Mouse (Mus musculus) c-Kit-negative CD71-positive TER-119-positive erythroid progenitor cells, embryonic 14.5 days (primary cell): ENCODE measurements around the gene Cntfr.
"Not testable (repeated sequence)": the region's sequence is repeated elsewhere in the genome, so short reads cannot be mapped to it uniquely, and the experiment has no call there.

ENCODE experiments used
- DNase-seq: peaks from one replicate; pipeline ENCODE4 v3.0.0-alpha.2; 2013; ENCODE audit warnings: low read depth, low spot score

The Cntfr gene

DNA sequence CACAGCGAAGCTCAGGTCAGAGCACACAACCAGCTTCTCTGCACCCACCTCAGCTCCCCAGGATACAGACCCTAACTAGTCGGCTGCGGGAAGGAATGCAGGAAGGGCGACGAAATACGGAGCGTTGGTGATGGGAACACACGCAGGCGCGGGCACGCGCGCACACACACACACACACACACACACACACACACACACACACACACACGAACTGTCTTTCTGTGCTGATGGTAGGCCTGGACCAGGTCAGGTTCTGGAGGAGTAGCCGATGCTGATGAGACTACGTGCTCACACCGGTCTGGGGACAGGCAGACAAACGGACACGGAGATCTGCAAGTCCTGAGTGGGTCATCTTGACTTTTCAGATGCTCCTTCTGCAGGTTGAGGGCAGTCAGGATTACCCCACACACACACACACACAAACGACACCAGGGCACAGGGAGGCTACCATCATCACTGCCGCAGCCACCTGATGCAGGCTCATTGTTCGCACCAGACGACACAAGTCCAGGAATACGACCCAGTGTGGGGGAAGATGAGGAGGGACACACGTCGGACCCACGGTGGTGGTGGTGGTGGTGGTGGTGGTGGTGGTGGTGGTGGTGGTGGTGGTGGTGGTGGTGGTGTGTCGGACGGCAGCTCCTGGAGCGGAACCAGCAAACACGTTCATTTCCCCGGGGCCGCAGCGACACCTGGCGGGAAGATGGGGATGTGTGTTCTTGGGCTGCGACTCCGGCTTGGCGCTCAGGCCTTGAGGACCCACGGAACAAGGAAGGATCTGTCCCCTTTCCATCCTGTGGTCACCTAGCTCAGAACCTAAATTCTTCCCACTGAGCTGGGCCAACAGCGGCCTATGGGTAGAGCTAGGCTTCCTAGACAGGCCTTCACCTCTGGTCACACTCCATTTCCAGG, at the start of gene Cntfr:
Gene Cntfr (minus strand): TSS at position 160 of the 912 bp plus-strand sequence.
- DNase-seq = not testable (repeated sequence)

DNA sequence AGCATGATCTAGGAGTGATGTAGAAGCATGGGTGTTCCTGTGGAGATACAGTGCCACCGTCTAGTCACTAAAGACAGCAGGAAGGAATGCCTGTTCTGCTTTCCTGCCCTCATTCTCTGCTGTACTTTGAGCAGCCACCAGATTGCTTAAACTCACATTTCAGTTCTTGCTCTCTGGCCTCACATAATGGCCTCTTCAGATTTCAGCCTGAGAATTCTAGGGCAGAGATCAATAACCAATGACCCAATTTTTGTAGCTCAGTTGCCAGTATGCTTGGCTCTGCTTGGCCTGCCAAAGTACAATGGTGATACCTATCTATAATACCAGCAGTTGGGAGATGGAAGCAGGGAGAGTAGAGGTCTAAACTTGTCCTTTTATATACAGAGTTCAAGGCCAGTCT, 48.1 kb upstream of the Cntfr start:
- no peak for DNase-seq

DNA sequence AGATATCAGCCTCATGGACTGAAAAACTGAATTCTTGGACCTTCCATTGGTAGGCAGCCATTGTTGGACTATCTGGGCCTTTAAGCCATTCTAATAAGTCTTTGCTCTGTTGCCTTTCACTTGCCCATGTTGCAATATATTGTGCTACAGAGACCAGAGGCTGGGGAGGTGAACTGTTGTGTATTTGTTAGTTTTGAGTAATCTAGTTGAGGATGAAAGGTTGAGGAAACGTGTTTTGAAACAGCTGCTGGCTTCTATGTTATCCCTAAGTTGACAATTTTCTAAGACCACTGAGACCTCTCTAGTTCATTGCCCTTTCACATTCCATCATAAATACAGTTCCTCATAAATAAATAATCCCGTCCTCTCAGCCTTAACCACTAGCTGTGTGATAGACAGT, 47.2 kb upstream of the Cntfr start:
- DNase-seq = no peak

DNA sequence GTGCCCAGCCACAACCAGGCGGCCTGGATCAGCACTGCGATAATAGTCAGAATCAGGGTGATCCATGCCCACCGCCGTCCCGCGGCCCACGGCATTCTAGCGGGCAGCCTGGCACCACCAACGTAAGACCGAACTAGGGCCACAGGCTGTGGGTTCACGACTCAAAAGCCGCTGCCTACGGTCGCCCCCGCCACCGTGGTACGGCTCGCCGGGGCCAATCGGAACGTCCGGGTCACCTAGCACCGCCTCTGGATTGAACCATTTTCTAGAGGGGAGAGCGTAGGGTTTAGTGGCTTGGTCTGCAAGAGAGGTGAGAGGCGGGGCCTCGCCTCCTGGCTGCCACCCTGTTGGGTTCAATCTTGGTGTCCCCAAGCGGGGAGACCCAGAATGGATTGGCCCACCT, 44.3 kb upstream of the Cntfr start:
- peak; percentile 77 for DNase-seq

DNA sequence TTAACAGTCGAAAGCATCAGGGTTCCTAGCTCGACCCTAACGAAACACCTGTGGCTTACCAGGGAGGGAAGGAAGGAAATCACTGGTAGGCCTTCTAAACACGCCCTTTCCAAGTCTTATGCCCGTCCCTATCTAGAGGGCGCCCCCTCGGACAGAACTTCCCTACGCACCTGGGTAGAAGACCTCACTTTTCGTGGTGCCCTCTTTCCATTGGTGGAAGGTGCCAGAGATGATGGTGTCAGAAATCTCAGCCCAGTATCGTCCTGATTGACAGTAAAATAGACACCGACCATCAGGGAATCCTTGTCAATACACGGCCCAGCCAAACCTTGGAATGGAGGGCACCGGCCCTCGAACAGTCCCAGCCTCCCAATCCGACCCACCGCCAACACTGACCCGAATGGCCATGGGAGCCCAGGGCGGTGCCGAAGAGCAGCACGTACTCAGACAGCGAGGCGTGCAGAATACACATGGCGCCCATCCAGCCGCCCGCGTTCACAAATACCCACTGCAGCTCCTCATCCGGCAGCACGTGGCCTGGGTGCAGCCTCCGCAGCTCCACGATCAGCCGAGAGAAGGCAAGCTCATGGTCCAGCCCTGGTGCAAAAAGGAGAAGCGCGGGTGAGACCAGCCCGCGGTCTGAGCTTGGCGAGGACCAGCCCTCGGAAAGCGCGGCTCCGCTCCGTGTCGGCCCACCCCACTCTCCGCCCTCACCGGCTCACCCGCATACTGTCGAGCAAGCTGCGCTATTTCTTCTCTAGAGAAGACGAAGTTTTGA, 43.7 kb upstream of the Cntfr start:
- DNase-seq = no peak

DNA sequence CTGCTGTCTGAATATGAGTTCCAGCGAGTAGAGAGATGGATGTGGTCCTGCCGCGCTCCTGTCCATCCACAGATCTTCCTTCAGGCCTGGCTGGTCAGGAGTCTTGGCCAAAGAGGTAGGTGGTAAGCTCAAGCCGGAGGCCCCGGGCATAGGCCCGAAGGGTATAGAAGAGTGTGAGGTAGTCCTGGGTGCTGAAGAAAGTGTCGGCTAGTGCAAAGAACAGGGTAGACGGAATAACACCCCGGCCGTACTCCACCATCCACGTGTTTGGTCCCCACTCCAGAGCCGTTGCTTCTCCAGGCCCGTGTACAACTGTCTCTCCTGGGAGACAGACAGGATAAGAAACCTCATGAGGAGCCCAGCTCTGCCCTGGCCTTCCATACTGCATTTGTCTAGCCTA, 42.4 kb upstream of the Cntfr start:
- no peak for DNase-seq

DNA sequence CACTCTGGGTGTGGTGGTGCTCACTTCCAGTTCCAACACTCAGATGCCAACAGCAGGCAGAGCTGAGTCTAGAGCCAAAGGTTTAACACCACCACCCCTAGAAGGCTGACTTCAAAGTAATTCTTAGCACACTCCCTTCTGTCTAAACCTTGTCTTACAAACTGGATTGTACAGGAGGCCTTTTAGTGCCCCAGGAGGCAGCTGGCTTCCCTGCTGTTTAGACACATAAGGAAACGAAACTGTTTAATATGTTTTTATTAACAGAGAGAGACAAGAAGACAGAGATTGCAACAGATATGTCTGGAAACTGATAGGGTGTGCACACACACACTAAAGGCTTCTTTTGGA, 41.3 kb upstream of the Cntfr start:
- no peak for DNase-seq

DNA sequence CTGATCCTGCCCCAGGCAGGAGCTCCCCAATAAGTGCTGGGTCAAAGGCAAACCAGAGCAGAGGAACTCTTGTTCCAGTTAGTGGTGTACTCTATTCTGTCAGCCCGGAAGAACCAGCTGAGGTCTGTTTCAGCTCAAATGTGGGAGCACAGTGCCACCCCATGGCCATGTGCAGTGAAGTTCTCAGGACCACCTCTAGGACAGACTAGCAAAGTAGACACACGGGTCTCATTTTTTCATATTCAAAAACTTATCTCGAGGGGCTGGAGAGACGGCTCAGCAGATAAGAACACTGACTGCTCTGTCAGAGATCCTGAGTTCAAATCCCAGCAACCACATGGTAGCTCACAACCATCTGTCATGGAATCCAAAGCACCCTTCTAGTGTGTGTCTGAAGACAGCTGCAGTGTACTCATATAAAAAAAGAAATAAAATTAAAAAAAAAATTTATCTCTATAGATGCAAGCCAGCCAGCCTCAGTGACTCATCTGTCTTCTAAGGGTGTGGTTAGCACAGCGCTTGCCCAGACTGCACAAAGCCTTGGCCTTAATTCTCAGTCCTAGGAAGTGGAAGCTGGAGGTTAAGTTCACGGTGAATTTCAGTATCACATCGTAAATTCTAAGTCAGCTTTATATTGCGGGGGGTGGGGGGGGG, 40.8 kb upstream of the Cntfr start:
- no peak for DNase-seq

DNA sequence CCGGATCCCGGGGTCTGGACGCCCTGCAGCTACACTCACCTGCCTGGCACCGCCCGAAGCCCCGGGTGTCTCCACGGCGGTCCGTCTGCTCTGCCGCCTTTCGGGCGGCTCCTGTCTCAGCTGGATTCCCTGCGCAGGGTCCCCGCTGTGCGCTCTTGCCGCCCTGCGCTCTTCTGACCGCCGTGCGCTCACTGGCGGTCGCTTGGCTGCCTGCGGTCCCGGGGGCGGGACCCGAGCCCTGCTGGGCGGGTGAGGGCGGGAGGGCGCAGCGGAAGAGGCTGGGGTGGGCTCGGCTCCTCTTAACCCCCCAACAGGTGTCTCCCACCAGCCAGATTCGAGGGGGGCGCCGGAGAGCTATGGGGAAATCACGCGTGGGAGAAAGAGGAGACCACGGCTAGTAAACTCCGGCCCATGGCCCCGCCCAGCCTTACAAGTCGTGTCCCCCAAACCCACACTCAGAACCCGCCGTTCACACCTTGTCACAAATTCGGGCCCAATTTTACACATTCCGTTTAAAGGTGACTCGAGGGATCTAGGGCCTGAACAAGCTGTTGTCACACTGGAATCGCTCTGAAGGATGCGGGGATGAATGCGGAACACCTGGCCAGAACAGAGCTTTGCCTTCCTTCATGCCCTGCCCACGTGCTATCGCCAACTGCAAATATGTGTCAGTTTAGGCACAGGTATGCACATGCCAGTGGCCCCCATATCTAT, 34.3 kb upstream of the Cntfr start, which contains the start of gene Arid3c:
Gene Arid3c (minus strand): TSS at position 91 of the 714 bp plus-strand sequence.
- DNase-seq = no peak

DNA sequence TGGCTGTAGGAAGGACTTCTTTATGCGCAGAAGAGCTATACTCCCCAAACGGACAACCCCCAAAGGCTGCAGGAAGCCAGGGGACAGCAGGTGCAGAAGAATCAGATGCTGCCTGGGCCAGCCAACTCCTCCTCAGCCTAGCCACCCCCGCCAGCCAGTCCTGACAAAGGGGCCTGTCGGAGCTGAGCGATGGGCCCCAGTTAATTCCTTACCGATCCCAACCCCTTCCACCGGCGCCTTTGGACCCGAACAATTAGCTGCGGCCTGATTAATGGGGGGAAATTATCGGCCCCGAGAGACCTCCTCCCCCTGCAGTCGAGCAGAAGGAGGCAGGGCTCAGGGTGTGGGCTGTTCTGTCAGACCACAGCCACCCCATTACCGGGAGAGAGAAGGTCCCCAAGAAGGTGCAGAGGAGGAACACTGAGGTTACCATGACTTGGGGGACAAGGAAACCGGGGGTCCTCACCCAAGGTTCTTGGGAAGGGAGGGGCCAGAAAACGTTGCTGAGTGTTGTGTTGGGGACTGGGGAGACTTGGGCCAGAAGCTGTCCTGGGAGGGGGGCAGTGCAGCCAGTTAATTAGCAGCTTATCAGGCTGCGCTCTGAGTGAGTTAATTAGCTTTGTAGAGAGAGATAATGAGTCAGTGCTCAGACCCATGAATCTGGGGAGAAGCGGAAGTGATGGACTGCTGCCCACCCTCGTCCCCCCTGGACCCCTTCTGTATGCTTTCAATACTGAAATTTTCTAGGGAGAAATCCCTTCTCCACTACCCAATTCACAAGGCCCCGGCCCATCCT, 30.1 kb upstream of the Cntfr start:
- no peak for DNase-seq

DNA sequence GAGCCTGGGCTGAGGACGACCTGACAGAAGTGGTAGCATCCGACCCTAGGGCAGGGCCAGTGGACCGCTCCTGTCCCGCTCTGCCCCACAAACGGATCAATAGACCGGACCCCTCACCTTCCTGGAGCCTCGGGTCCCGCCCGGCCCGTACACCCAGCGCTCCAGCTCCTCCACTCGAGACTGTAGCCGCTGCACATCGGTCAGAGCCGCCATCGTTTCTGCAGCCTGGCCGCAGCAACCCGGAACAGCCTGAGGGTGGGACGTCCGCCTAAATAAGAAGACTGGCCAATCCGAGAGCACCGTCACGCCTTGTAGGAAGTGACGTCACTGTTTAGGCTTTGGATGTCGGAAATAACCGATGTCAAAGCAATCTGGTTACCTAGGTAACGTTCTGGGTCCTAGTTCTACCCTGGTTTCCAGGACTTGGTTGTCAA, 26.0 kb upstream of the Cntfr start, which contains the start of gene Dctn3:
Gene Dctn3 (minus strand): TSS at position 253 of the 434 bp plus-strand sequence.
- peak; percentile 88 for DNase-seq

DNA sequence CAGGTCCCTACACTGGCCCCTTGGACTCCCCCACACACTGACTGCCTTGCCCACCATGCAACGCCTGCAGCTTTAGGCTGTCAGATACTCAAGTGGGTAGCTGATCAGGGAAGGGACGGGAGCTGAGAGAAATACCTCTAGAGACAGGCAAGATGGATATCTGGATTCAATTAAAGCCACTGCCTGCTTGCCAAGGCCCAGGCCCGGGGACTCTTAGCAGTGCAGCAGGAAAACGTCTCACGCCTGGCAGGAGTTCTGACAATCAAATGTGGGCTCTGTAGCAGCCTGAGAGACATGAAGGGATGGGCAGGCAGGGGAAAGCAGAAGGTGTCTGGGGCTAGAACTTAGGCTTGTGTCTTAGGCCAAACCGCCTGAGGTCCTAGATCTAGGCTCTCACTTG, 19.9 kb upstream of the Cntfr start:
- no peak for DNase-seq

DNA sequence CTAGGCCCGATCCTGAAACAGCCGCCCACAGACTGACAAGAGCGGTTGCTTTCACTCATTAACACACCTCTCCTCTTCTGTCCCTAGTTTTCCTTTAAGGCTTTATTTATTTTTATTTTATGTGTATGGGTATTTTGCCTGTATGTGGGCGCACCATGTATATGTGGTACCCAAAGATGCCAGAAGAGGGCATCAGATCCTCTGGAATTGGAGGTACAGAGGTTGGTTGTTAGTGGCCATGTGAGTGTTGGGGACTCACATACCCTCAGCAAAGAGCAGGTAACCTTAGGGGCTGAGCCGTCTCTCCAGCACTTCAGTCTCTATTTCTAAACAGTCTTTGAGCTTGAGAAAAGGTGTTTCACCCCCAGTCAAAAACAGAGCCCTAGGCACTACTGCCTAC, 18.7 kb upstream of the Cntfr start:
- no peak for DNase-seq

DNA sequence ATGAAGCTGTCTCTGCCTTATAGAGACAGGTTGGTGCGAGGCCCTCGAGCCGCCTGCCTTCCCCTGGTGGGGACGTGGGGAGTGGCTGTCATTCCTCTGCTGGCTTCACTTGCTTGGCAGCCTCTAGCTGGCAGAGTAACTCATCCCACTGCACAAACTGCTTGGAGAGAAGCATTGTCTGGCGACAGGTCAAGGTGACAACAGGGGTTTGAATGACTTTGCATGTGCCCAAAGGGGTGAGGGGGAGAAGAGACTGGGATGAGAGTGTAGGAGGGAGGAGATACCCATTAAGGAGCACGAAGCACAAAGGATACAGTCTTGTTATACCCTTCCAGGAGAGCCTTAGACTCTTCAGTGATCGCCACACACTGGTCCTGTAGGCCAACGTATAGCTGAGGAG, 18.2 kb upstream of the Cntfr start:
- no peak for DNase-seq

DNA sequence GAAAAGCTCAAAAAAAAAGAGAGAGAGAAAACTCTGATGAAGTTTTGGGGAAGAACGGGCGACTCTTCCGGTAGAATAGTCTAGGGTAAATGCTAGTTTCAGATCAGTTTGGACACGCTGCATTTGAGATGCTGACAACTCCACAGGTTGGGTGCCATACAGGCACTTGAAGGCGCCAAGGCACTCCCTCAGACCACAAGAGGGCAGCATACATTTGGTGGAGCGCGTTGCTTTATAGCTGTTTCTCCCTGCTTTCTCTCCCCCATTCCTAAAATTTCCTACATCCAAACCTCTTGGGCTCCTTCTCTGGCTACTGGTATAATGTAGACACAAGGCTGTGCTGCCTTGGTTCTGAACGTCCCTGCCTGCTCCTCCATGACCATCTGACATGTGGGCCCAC, 17.4 kb upstream of the Cntfr start:
- peak; percentile 61 for DNase-seq

DNA sequence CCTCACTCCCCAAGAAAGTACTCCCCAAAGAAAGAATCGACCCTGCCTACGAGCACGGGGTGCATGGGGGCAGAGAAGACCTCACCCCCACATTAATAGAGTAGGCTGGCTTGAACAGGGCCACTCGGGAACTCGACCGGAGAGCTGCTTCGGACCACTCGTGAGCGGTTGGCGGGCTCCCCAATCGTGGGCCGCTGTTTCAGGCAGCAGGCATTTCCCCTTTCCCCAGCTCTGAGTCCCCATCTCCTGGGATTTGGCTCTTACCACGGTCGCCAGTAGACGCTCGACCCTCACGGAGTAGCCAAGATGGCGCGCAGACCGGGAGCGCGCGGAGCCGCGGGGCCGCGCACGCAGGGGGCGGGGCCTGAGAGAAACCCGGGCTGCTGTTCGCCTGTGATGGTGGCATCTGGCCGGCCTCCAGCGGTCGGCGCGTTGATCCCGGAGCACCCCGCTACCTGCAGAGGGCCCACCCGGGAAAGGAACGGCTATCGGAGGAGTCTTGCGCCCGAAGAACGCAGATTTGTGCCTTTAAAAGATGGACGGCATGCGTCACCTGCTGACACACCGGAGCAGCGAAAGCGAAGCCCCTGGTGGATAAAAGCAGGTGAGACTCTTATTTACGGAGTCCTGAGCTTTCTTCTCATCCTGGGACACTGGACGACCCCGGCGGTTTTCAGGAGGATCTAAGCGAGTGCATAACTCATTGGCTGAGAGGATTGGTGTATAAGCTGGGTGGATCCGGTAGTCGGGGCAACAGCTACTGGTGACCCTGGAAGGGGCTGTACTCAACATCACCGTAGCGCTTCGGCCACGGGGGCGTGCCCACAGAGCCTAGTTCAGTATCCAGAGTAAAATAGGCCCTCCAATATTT, 16.5 kb upstream of the Cntfr start, which contains the start of gene Rpp25l:
Gene Rpp25l (minus strand): TSS at position 338 of the 871 bp plus-strand sequence.
- DNase-seq = peak; percentile 86

DNA sequence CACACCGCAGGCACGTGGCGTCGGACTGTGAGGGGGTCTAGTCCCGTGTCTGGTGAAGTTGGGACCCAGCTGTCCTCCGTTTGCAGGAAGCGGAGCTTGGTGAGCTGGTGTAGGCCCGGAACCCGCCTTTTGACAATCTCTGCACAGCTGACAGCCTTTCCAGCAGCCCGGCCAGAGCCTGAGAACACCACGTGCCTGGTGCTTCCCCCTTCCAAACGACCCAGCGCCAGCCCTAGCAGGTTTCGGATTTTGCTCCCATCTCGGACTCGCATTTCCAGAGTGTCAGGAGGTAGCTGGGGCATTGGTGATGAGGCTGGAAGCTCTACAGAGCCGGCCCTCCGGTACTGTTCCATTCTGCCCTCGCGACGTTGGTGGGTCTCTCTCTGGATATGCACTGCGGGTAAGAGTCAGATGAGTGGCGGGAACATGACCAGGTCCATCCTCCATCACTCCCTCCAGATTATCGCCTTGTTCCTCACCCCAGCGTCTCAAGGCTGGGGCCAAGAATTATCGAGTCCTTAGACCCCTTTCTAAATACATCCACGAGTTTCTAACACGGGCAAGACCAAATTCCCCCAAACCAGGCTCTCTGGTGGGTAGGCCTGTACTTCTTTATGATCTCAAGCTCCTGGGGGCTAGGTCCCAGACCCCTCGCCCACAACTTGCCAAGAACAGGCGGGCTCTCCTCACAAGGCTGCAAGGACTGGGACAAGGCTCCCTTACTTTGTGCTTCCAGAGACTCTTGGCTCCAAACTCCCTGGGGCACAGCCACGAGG, 15.7 kb upstream of the Cntfr start:
- DNase-seq = peak; percentile 42

DNA sequence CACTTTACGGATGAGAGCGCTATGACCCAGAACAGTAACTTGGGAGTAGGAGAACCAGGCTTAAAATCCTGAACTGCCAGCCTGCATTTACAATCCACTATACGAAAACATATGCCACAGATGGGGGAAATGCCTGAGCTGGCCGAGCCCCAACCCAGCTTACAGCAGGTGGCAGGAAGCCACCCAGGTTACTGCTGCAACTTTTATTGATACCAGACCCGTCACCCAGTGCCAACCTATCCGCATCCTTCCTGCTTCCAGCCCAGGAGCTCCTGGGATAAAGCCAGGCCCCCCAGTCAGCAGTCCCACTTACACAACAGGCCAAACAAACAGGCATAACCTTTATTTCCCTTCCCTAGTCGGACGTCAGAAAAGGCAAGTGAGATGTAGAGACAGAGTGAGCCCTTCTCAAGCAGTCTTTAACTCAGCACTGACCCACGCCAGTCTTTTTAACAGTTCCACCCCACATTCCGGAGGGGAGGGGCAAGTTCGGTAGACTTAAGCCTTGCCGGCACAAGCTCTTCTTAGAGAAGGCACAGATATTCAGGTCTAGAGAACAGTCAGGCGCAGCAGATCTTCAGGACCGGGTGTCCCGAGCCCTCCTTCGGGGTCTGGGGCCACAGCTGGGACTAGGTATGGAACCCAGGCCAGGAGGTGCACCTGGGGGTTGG, 15.0 kb upstream of the Cntfr start:
- DNase-seq = no peak
